12 mouse cellular contexts compared by ENCODE assay signal in genomic region chr6:142758562-142758961, GRCm38 (mm10). TPM values are rescaled to one million over a fixed set of nuclear protein-coding genes. Genes with fewer than 3 reads are reported as not detected.
DNase-seq lines count a peak whose midpoint lies in the region; ATAC-seq lines count a peak whose summit lies in the region.
"Had no signal": no experiment of that assay in that cellular context is flagged by ENCODE, and none has a peak within 500 bp of the region (broad histone marks: within the 10 kb centered on the region; RNA-seq: fewer than 3 reads in every experiment).

No protein-coding gene starts in this region.

- H3K36me3 ChIP-seq in heart, embryonic 16.5 days (ENCODE audit: control insufficient read depth, insufficient read depth) = peaks cover 4% of the 10 kb centered on the region; the same call in 1 of the 2 replicates
- H3K36me3 ChIP-seq in midbrain, embryonic 11.5 days (ENCODE audit: control insufficient read depth, insufficient read depth, low read length) = no peaks in the 10 kb centered on the region; the same call in 1 of the 2 replicates
- peaks cover 34% of the 10 kb centered on the region for H3K36me3 ChIP-seq in midbrain, embryonic 10.5 days
- H3K36me3 ChIP-seq in liver, embryonic 13.5 days = peaks cover 48% of the 10 kb centered on the region
- 0 out of 2 replicates have a peak, but pooled peaks cover 13% of the 10 kb centered on the region for H3K36me3 ChIP-seq in neural tube, embryonic 15.5 days

- WGBS in heart, embryonic 16.5 days = 88% methylated on average over 6 of the region's 6 CpGs
- 89% methylated on average over 6 of the region's 6 CpGs for WGBS in midbrain, embryonic 11.5 days
- WGBS in midbrain, embryonic 10.5 days = 94% methylated on average over 6 of the region's 6 CpGs
- 88% methylated on average over 6 of the region's 6 CpGs for WGBS in liver, embryonic 13.5 days (ENCODE audit: insufficient replicate concordance)
- 95% methylated on average over 6 of the region's 6 CpGs for WGBS in neural tube, embryonic 15.5 days

- H3K9ac ChIP-seq in heart, embryonic 16.5 days (ENCODE audit: low read length) = no peak overlapping the region
- no peak overlapping the region for H3K9ac ChIP-seq in midbrain, embryonic 11.5 days (ENCODE audit: low read length)
- peak overlapping the region; percentile 97 for H3K9ac ChIP-seq in liver, embryonic 13.5 days
- no peak overlapping the region for H3K9ac ChIP-seq in neural tube, embryonic 15.5 days (replicated peaks)

- H3K4me3 ChIP-seq in heart, embryonic 16.5 days (ENCODE audit: low read length) = no peak overlapping the region; the same call in 1 of the 2 replicates
- no peak overlapping the region for H3K4me3 ChIP-seq in midbrain, embryonic 11.5 days (ENCODE audit: low read depth, low read length)
- no peak overlapping the region for H3K4me3 ChIP-seq in midbrain, embryonic 10.5 days
- H3K4me3 ChIP-seq in liver, embryonic 13.5 days (replicated peaks) = peak overlapping the region; percentile 95
- H3K4me3 ChIP-seq in neural tube, embryonic 15.5 days (replicated peaks) = no peak overlapping the region

- H3K27me3 ChIP-seq in heart, embryonic 16.5 days (ENCODE audit: control insufficient read depth, insufficient read depth, low read length) = no peaks in the 10 kb centered on the region
- no peaks in the 10 kb centered on the region; the same call in 1 of the 2 replicates for H3K27me3 ChIP-seq in midbrain, embryonic 11.5 days (ENCODE audit: control insufficient read depth, insufficient read depth, low read length)
- H3K27me3 ChIP-seq in midbrain, embryonic 10.5 days (ENCODE audit: low read depth, poor library complexity, severe bottlenecking) = peaks cover 26% of the 10 kb centered on the region
- no peaks in the 10 kb centered on the region for H3K27me3 ChIP-seq in liver, embryonic 13.5 days
- H3K27me3 ChIP-seq in neural tube, embryonic 15.5 days (replicated peaks) = peaks cover 3% of the 10 kb centered on the region; the same call in 1 of the 2 replicates

- no peaks in the 10 kb centered on the region for H3K9me3 ChIP-seq in heart, embryonic 16.5 days (replicated peaks; ENCODE audit: control insufficient read depth, low read length)
- H3K9me3 ChIP-seq in midbrain, embryonic 11.5 days (ENCODE audit: control insufficient read depth, low read length) = no peaks in the 10 kb centered on the region
- no peaks in the 10 kb centered on the region for H3K9me3 ChIP-seq in midbrain, embryonic 10.5 days (replicated peaks)
- H3K9me3 ChIP-seq in liver, embryonic 13.5 days (replicated peaks) = no peaks in the 10 kb centered on the region
- H3K9me3 ChIP-seq in neural tube, embryonic 15.5 days (replicated peaks) = no peaks in the 10 kb centered on the region

- no peak for DNase-seq in heart, postnatal 4 days
- peak; percentile 21 for DNase-seq in midbrain, embryonic 11.5 days (ENCODE audit: low spot score, missing footprints)
- no peak for DNase-seq in midbrain, embryonic 10.5 days (ENCODE audit: low spot score)
- DNase-seq in liver, embryonic 13.5 days = no peak
- DNase-seq in right cerebral cortex, postnatal 10 days (ENCODE audit: low spot score in 2 of 2) = no peak
- DNase-seq: adrenal gland, postnatal 14 days; gastrocnemius, adult 2 months; kidney, postnatal 10 days had no signal

- H3K4me2 ChIP-seq in heart, embryonic 16.5 days (ENCODE audit: low read depth, low read length) = peak overlapping the region; percentile 91; the same call in 1 of the 2 replicates
- no peak overlapping the region for H3K4me2 ChIP-seq in midbrain, embryonic 11.5 days
- H3K4me2 ChIP-seq in liver, embryonic 13.5 days = peak overlapping the region; percentile 73
- peak overlapping the region; percentile 67; the same call in 1 of the 2 replicates for H3K4me2 ChIP-seq in neural tube, embryonic 15.5 days

- no peak for ATAC-seq in heart, embryonic 16.5 days (replicated peaks; ENCODE audit: extremely low read depth, insufficient read depth, low FRiP score)
- no peak for ATAC-seq in midbrain, embryonic 11.5 days (ENCODE audit: low FRiP score)
- no peak for ATAC-seq in liver, embryonic 13.5 days (ENCODE audit: low read depth)
- ATAC-seq in neural tube, embryonic 15.5 days (ENCODE audit: low FRiP score) = no peak
- ATAC-seq: hindbrain, postnatal 0 days had no signal

- peaks cover 20% of the 10 kb centered on the region for H3K4me1 ChIP-seq in heart, embryonic 16.5 days (ENCODE audit: control insufficient read depth, insufficient read depth, low read length)
- peaks cover 9% of the 10 kb centered on the region for H3K4me1 ChIP-seq in midbrain, embryonic 11.5 days (ENCODE audit: control insufficient read depth, insufficient read depth, low read length)
- H3K4me1 ChIP-seq in midbrain, embryonic 10.5 days = peaks cover 32% of the 10 kb centered on the region
- H3K4me1 ChIP-seq in liver, embryonic 13.5 days (replicated peaks) = peaks cover 56% of the 10 kb centered on the region
- peaks cover 19% of the 10 kb centered on the region for H3K4me1 ChIP-seq in neural tube, embryonic 15.5 days

- no peak overlapping the region for H3K27ac ChIP-seq in heart, embryonic 16.5 days (ENCODE audit: low read length)
- H3K27ac ChIP-seq in midbrain, embryonic 11.5 days (ENCODE audit: low read depth, low read length) = no peak overlapping the region
- H3K27ac ChIP-seq in midbrain, embryonic 10.5 days (replicated peaks) = no peak overlapping the region
- peak overlapping the region; percentile 99 for H3K27ac ChIP-seq in liver, embryonic 13.5 days
- H3K27ac ChIP-seq in neural tube, embryonic 15.5 days (replicated peaks) = no peak overlapping the region
- H3K27ac ChIP-seq: hindbrain, postnatal 0 days had no signal

RNA-seq across cellular contexts. Expression of gene Cmas, which starts 2.1 kb away (rescaled TPM):
- polyA plus RNA-seq in heart, embryonic 16.5 days (2015; fragmentation: Nextera tagmentation; extraction: Ambion mirVana) = 75.4 and 78.5 TPM in 2 replicates
- 10 to 100 TPM; 43.4 to 48.5 TPM for total RNA-seq in heart, postnatal 4 days (2021)
- 133 and 136 TPM in 2 replicates for polyA plus RNA-seq in midbrain, embryonic 11.5 days (2014; fragmentation: Nextera tagmentation; extraction: Ambion mirVana)
- 81.0 and 86.6 TPM in 2 replicates for polyA plus RNA-seq in midbrain, embryonic 10.5 days (2016; fragmentation: Nextera tagmentation; extraction: Ambion mirVana)
- 154 and 158 TPM in 2 replicates for polyA plus RNA-seq in liver, embryonic 13.5 days (2015; fragmentation: Nextera tagmentation; extraction: Ambion mirVana)
- 164 and 177 TPM in 2 replicates for polyA plus RNA-seq in neural tube, embryonic 15.5 days (2015; fragmentation: Nextera tagmentation; extraction: Ambion mirVana)

RNA-seq across cellular contexts. Expression of gene Sult6b2, which starts 45.7 kb away (rescaled TPM):
- polyA plus RNA-seq in heart, embryonic 16.5 days (2015; fragmentation: Nextera tagmentation; extraction: Ambion mirVana) = 0.07 TPM in 1 of 2 replicates, not detected in the other
- not detected for total RNA-seq in heart, postnatal 4 days (2021)
- polyA plus RNA-seq in midbrain, embryonic 11.5 days (2014; fragmentation: Nextera tagmentation; extraction: Ambion mirVana) = 0.14 and 0.16 TPM in 2 replicates
- not detected in 2 replicates for polyA plus RNA-seq in midbrain, embryonic 10.5 days (2016; fragmentation: Nextera tagmentation; extraction: Ambion mirVana)
- not detected in 2 replicates for polyA plus RNA-seq in liver, embryonic 13.5 days (2015; fragmentation: Nextera tagmentation; extraction: Ambion mirVana)
- 0.08 and 0.12 TPM in 2 replicates for polyA plus RNA-seq in neural tube, embryonic 15.5 days (2015; fragmentation: Nextera tagmentation; extraction: Ambion mirVana)
- total RNA-seq: adrenal gland, postnatal 14 days; gastrocnemius, adult 2 months; hindbrain, postnatal 0 days; liver, adult 2 months had no signal
- polyA plus RNA-seq: liver, adult 2 months had no signal

RNA-seq across cellular contexts. Expression of gene Abcc9, which starts 56.4 kb away (rescaled TPM):
- 16.3 and 16.7 TPM in 2 replicates for polyA plus RNA-seq in heart, embryonic 16.5 days (2015; fragmentation: Nextera tagmentation; extraction: Ambion mirVana)
- 100 to 1,000 TPM; 180 to 189 TPM for total RNA-seq in heart, postnatal 4 days (2021)
- polyA plus RNA-seq in midbrain, embryonic 11.5 days (2014; fragmentation: Nextera tagmentation; extraction: Ambion mirVana) = 2.4 and 2.8 TPM in 2 replicates
- 1.00 and 1.9 TPM in 2 replicates for polyA plus RNA-seq in midbrain, embryonic 10.5 days (2016; fragmentation: Nextera tagmentation; extraction: Ambion mirVana)
- 1.1 and 1.9 TPM in 2 replicates for polyA plus RNA-seq in liver, embryonic 13.5 days (2015; fragmentation: Nextera tagmentation; extraction: Ambion mirVana)
- 2.9 and 4.6 TPM in 2 replicates for polyA plus RNA-seq in neural tube, embryonic 15.5 days (2015; fragmentation: Nextera tagmentation; extraction: Ambion mirVana)
